Mouse (Mus musculus): Measurements from ENCODE around the gene Foxj3. TPM values are rescaled to one million over a fixed set of nuclear protein-coding genes. Genes with fewer than 3 reads are reported as not detected.

Foxj3 gene
- polyA plus RNA-seq, 1 experiment from 2014 or later, result 30.0 TPM

DNA sequence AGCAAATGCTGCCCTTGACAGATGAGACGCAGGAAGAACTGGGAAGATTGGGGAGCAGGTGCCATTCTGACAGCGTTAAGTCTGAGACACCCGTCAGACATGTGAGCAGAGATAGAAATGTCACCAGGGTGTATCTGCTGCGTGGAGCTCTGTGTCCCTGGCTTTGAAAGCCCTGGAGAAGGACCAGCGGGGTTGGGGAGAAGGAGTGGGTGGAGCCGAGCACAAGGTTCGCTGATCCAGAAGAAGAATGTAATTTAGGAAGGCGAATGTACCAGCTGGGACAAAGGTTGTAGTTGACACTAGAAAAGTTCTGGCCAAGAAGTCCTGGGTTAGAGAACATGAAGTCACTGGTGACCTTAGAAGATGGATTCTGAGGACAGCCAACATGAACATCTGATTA, 129.3 kb downstream of the Foxj3 start:
- H3K9me3 ChIP-seq (ENCODE audit: control insufficient read depth, low read length), result no peaks in the 10 kb centered on the region
- ATAC-seq (ENCODE audit: low FRiP score) (no peak), DNase-seq (ENCODE audit: low spot score) (no peak)
- H3K36me3 ChIP-seq (replicated peaks; ENCODE audit: control insufficient read depth, insufficient read depth), result no peaks in the 10 kb centered on the region
- H3K27me3 ChIP-seq (ENCODE audit: control insufficient read depth, insufficient read depth, low read length), result no peaks in the 10 kb centered on the region
- H3K27ac ChIP-seq, result no peak overlapping the region
- peaks cover 14% of the 10 kb centered on the region for H3K4me1 ChIP-seq (replicated peaks; ENCODE audit: control insufficient read depth, insufficient read depth, low read length)
- H3K9ac ChIP-seq, result no peak overlapping the region
- no peak overlapping the region for H3K4me2 ChIP-seq (replicated peaks)
- no peak overlapping the region for H3K4me3 ChIP-seq (replicated peaks; ENCODE audit: low read length)
- WGBS, result 21% methylated on average over 8 of the region's 8 CpGs

DNA sequence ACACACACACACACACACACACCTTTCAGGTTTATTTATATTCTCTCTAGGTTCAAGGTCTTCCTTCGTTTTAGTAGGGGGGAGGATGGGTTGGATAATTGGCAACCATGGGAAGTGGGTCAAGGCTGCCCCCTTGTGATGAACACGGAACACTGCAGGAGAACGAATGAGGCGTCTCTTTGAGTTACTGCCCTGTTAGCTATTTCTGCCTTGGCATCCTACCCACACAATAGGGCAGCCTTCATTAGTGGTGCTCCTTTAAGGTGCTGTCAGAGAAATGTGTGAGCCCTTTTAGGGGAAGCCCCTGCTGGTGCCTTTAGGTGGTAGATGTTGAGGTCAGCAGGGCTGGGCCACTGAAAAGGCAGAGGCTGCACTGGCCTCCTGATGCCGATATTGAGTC, 130.7 kb downstream of the Foxj3 start:
- Histone ChIP-seq H3K27me3 (ENCODE audit: control insufficient read depth, insufficient read depth, low read length) (no peaks in the 10 kb centered on the region), H3K4me2 (replicated peaks) (no peak overlapping the region), H3K4me1 (replicated peaks; ENCODE audit: control insufficient read depth, insufficient read depth, low read length) (peaks cover 14% of the 10 kb centered on the region), H3K9me3 (ENCODE audit: control insufficient read depth, low read length) (no peaks in the 10 kb centered on the region), H3K27ac (no peak overlapping the region), H3K9ac (no peak overlapping the region), H3K36me3 (replicated peaks; ENCODE audit: control insufficient read depth, insufficient read depth) (no peaks in the 10 kb centered on the region), H3K4me3 (replicated peaks; ENCODE audit: low read length) (no peak overlapping the region)
- WGBS, result 24% methylated on average over 5 of the region's 5 CpGs
- ATAC-seq (ENCODE audit: low FRiP score) (no peak), DNase-seq (ENCODE audit: low spot score) (peak; percentile 62)

DNA sequence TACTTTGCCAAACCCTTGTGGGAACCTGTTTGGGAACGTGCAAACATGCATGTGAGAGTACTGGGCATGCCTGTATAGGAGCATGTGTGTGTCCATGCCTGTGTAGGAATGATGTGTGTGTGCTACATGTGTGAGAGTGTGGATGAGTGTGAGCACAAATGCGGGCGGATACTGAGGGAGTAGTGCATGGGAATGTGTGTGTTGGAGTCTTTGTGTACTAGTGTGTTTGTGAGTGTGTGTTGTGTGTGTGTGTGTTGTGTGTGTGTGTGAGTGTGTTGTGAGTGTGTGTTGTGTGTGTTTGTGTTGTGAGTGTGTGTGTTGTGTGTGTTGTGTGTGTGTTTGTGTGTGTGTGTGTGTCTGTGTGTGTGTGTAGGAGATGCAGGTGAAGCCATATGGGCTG, 131.4 kb downstream of the Foxj3 start:
- Histone ChIP-seq H3K36me3 (replicated peaks; ENCODE audit: control insufficient read depth, insufficient read depth) (no peaks in the 10 kb centered on the region), H3K27me3 (ENCODE audit: control insufficient read depth, insufficient read depth, low read length) (no peaks in the 10 kb centered on the region), H3K4me2 (replicated peaks) (no peak overlapping the region), H3K27ac (no peak overlapping the region), H3K9me3 (ENCODE audit: control insufficient read depth, low read length) (no peaks in the 10 kb centered on the region), H3K4me1 (replicated peaks; ENCODE audit: control insufficient read depth, insufficient read depth, low read length) (peaks cover 14% of the 10 kb centered on the region), H3K4me3 (replicated peaks; ENCODE audit: low read length) (no peak overlapping the region), H3K9ac (no peak overlapping the region)
- 91% methylated on average over 3 of the region's 3 CpGs for WGBS
- no peak for ATAC-seq (ENCODE audit: low FRiP score)
- no peak for DNase-seq (ENCODE audit: low spot score)

DNA sequence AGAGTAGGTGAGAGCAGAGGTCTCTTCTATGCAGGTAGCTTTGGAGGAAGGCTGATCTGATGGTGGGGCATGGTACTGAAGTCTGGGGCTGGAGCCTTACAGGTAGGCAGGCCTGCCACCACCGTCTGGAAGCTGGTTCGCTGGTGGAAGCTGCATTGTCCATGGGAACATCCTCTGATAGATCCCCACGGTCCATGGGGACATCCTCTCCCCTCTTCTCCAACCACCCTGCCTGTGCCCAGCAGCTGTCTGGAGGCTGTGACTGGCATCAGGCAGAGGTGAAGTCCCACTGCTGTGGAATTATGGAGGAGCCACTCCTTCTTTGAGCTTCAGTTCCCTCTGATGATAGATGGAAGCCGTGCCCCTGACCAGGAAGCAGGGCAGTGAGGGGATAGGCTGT, 131.8 kb downstream of the Foxj3 start:
- DNase-seq (ENCODE audit: low spot score), result no peak
- no peak for ATAC-seq (ENCODE audit: low FRiP score)
- 76% methylated on average over 4 of the region's 4 CpGs for WGBS
- Histone ChIP-seq H3K4me2 (replicated peaks) (no peak overlapping the region), H3K4me1 (replicated peaks; ENCODE audit: control insufficient read depth, insufficient read depth, low read length) (peaks cover 14% of the 10 kb centered on the region), H3K9me3 (ENCODE audit: control insufficient read depth, low read length) (no peaks in the 10 kb centered on the region), H3K4me3 (replicated peaks; ENCODE audit: low read length) (no peak overlapping the region), H3K27ac (no peak overlapping the region), H3K27me3 (ENCODE audit: control insufficient read depth, insufficient read depth, low read length) (no peaks in the 10 kb centered on the region), H3K36me3 (replicated peaks; ENCODE audit: control insufficient read depth, insufficient read depth) (no peaks in the 10 kb centered on the region), H3K9ac (no peak overlapping the region)

DNA sequence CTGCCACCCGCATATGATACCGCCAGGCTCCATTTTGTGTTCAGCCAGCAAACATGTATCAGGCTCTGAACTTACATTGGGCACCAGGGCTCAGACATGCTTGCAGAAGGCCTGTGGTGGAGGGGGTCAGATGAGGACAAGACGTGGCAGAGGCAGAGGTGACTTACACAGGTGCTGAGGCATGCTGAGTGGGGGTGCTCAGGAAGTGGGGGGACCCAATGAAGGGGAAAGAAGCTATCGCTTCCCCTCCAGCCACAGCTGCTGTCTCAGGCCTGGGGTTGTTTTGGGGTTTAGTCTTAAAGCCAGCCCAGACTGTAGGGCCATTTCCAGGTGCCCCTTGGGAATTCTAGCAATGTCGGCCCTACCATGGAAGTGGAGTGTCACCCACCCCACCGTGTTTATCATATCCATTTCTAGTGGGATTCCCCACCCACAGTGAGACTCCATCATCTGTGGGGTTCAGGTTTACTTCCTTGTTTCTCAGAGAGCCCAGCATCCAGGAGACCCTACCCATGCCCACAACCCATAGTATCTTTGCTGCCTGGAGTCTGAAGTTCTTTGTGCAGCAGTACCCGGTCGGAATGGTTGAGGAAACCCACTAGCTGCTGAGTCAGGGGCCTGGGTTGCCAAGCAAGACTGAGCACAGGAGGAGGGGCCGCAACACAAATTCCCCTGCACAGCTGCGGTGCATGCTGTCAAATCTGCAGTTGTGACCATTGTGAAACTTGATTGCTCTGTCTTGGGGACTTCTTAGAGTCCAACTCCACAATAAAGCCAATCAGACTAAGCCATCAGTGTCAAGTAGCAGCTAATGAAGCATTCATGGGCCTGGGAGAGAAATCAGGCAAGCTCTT, 132.8 kb downstream of the Foxj3 start:
- Histone ChIP-seq H3K4me1 (replicated peaks; ENCODE audit: control insufficient read depth, insufficient read depth, low read length) (peaks cover 14% of the 10 kb centered on the region), H3K9ac (no peak overlapping the region), H3K9me3 (ENCODE audit: control insufficient read depth, low read length) (no peaks in the 10 kb centered on the region), H3K36me3 (replicated peaks; ENCODE audit: control insufficient read depth, insufficient read depth) (no peaks in the 10 kb centered on the region), H3K4me2 (replicated peaks) (no peak overlapping the region), H3K4me3 (replicated peaks; ENCODE audit: low read length) (no peak overlapping the region), H3K27me3 (ENCODE audit: control insufficient read depth, insufficient read depth, low read length) (no peaks in the 10 kb centered on the region), H3K27ac (peak overlapping the region; percentile 45; the same call in 1 of the 2 replicates)
- no peak for ATAC-seq (ENCODE audit: low FRiP score)
- 61% methylated on average over 10 of the region's 10 CpGs for WGBS
- no peak for DNase-seq (ENCODE audit: low spot score)

DNA sequence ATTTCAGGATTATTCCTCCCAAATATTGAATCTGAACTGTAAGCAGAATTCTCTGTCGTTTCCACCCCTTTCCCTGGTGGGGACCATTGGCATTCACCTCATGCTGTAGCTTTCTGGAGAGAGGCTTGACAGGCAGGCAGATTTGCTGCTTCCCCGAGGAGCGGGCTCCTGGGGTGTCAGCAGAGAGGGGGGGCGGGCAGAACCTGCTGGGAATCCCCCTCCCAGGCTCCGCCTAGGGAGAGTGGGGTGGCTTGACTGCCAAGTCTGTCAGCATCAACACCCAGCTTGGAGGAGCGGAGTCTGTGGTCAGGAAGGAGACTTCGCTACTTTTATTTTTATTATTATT, 133.4 kb downstream of the Foxj3 start:
- 0 out of 2 replicates have a peak overlapping the region, but pooled peaks have one; percentile 45 for H3K27ac ChIP-seq
- peaks cover 14% of the 10 kb centered on the region for H3K4me1 ChIP-seq (replicated peaks; ENCODE audit: control insufficient read depth, insufficient read depth, low read length)
- WGBS, result 42% methylated on average over 7 of the region's 7 CpGs
- H3K36me3 ChIP-seq (replicated peaks; ENCODE audit: control insufficient read depth, insufficient read depth), result no peaks in the 10 kb centered on the region
- H3K4me3 ChIP-seq (replicated peaks; ENCODE audit: low read length), result no peak overlapping the region
- ATAC-seq (ENCODE audit: low FRiP score) (no peak), DNase-seq (ENCODE audit: low spot score) (no peak)
- H3K27me3 ChIP-seq (ENCODE audit: control insufficient read depth, insufficient read depth, low read length), result no peaks in the 10 kb centered on the region
- no peak overlapping the region for H3K4me2 ChIP-seq (replicated peaks)
- no peak overlapping the region for H3K9ac ChIP-seq
- H3K9me3 ChIP-seq (ENCODE audit: control insufficient read depth, low read length), result no peaks in the 10 kb centered on the region

DNA sequence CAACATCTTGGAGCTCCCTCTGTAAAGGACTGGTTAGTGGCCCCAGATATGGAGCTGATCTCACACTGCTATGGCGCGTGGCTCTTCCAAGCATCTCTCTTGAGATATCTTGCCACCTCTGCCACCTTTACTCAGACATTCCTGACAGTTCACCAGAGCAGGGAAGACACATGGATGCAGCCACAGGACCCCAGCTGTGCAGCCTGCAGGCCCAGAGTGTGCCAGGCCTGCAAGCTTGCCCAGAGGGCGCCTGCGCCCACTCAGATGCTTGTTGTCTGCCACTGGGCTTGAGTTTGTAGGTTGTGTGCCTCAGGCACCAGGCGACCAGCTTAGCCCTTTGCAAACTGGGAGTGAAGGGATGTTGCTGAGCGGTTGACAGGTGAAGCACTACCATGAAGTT, 133.9 kb downstream of the Foxj3 start:
- Histone ChIP-seq H3K4me3 (replicated peaks; ENCODE audit: low read length) (no peak overlapping the region), H3K27me3 (ENCODE audit: control insufficient read depth, insufficient read depth, low read length) (no peaks in the 10 kb centered on the region), H3K9me3 (ENCODE audit: control insufficient read depth, low read length) (no peaks in the 10 kb centered on the region), H3K4me2 (replicated peaks) (no peak overlapping the region), H3K27ac (no peak overlapping the region), H3K4me1 (replicated peaks; ENCODE audit: control insufficient read depth, insufficient read depth, low read length) (peaks cover 14% of the 10 kb centered on the region), H3K9ac (no peak overlapping the region), H3K36me3 (replicated peaks; ENCODE audit: control insufficient read depth, insufficient read depth) (no peaks in the 10 kb centered on the region)
- WGBS, result 82% methylated on average over 6 of the region's 6 CpGs
- ATAC-seq (ENCODE audit: low FRiP score) (no peak), DNase-seq (ENCODE audit: low spot score) (no peak)

DNA sequence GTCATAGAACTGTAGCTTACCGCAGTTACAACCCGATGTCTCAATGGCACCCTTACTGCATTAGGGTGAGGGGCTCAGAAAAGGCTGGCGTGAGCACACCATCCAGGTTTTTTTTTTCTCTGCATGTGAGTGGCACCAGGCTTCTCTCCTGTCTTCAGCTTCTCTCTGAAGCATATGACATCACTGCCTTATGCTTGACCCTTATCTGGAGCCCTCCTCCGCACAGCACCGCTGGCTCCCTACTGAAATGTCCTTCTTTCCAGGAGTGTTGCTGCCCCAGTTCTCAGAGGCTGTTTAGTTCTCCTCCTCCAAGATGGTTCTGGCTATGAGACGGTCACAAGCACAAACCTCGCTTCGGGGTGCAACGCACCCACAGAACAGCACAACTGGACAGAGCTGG, 134.4 kb downstream of the Foxj3 start:
- Histone ChIP-seq H3K9ac (no peak overlapping the region), H3K4me1 (replicated peaks; ENCODE audit: control insufficient read depth, insufficient read depth, low read length) (peaks cover 14% of the 10 kb centered on the region), H3K36me3 (replicated peaks; ENCODE audit: control insufficient read depth, insufficient read depth) (no peaks in the 10 kb centered on the region), H3K9me3 (ENCODE audit: control insufficient read depth, low read length) (no peaks in the 10 kb centered on the region), H3K27ac (no peak overlapping the region), H3K4me3 (replicated peaks; ENCODE audit: low read length) (no peak overlapping the region), H3K4me2 (replicated peaks) (no peak overlapping the region), H3K27me3 (ENCODE audit: control insufficient read depth, insufficient read depth, low read length) (no peaks in the 10 kb centered on the region)
- 96% methylated on average over 9 of the region's 9 CpGs for WGBS
- DNase-seq (ENCODE audit: low spot score) (no peak), ATAC-seq (ENCODE audit: low FRiP score) (no peak)

DNA sequence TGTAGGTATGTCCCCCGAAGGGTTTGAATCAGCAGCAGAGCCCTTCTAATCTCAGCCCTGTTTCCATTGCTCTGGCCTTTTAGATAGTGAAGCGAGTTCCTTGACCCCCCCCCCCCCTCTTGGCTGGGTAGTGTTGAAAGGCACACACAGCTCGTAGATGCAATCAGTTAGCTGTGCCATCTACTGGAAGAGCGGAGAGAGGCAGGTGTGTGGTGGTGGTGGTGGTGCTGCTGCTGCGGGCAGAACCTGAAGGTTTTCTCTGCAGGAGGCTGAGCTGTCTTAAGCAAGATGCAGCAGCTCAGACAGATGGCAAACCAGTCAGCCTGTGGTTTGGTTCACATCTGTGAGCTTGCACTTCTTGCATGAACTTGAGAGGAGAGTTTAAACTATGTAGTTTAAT, 135.9 kb downstream of the Foxj3 start:
- no peak overlapping the region for H3K9ac ChIP-seq
- no peak overlapping the region for H3K27ac ChIP-seq
- 41% methylated on average over 5 of the region's 5 CpGs for WGBS
- no peaks in the 10 kb centered on the region for H3K9me3 ChIP-seq (ENCODE audit: control insufficient read depth, low read length)
- ATAC-seq (ENCODE audit: low FRiP score), result peak; percentile 25; the same call in 1 of the 2 replicates
- no peaks in the 10 kb centered on the region for H3K36me3 ChIP-seq (replicated peaks; ENCODE audit: control insufficient read depth, insufficient read depth)
- H3K4me2 ChIP-seq (replicated peaks), result no peak overlapping the region
- H3K4me3 ChIP-seq (replicated peaks; ENCODE audit: low read length), result no peak overlapping the region
- DNase-seq (ENCODE audit: low spot score), result no peak
- H3K27me3 ChIP-seq (ENCODE audit: control insufficient read depth, insufficient read depth, low read length), result no peaks in the 10 kb centered on the region
- peaks cover 14% of the 10 kb centered on the region for H3K4me1 ChIP-seq (replicated peaks; ENCODE audit: control insufficient read depth, insufficient read depth, low read length)
